Mouse (Mus musculus): ENCODE measurements around the gene Zdhhc17.

The Zdhhc17 gene

GRCm38 (mm10) chr10:111009641-111010479, at the start of gene Zdhhc17:
Gene Zdhhc17, minus strand, starts transcription at chr10:111010140.
- DNase-seq (ENCODE audit: low spot score), result peak; percentile 92

GRCm38 (mm10) chr10:111055770-111056169, 45.8 kb upstream of the Zdhhc17 start:
- no peak for DNase-seq (ENCODE audit: low spot score)

DNA sequence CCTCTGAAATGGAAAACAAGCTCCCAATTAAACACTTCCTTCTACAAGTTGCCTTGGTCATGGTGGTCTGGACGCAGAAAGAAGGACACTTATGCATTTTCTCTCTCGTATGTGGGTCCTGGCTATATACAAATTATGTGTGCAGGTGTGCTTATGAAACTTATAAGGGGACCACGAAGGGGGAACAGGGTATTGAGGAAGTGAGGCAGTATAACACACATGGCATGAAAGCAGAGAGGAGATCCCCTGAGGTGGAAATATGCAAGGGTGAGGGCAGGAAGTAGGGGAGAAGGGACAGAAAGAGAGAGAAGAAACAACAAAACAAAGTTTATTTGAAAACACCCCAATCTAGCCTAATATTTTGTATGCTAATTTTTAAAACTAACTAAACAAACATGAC, 41.7 kb upstream of the Zdhhc17 start:
- DNase-seq (ENCODE audit: low spot score), result no peak

GRCm38 (mm10) chr10:111050511-111050910, 40.6 kb upstream of the Zdhhc17 start:
- no peak for DNase-seq (ENCODE audit: low spot score)

GRCm38 (mm10) chr10:111050061-111050460, 40.1 kb upstream of the Zdhhc17 start:
- DNase-seq (ENCODE audit: low spot score), result no peak

DNA sequence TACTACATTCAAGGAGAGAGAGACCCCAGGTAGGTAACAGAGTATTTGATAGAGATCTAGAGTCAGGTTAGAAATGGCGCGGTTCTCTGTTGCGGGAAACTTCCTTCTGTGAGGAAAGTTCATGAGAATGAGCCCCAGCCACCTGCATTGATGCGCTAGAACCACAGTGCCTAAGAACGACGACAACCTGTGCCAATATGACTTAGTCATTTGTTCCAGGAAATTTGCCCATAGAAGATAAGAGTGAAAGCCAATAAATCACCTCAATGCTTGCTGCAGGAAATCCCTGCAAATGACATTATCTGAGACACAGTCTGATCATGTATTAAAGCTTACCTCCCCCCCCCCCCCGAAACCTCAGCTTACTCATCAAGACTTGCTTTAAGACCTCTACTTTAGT, 38.0 kb upstream of the Zdhhc17 start:
- DNase-seq (ENCODE audit: low spot score), result no peak

GRCm38 (mm10) chr10:111040078-111040656, 30.2 kb upstream of the Zdhhc17 start:
- no peak for DNase-seq (ENCODE audit: low spot score)

- DNase-seq (ENCODE audit: low spot score), result no peak
These were observed 26.9 kb upstream of the Zdhhc17 start for GRCm38 (mm10) chr10:111036851-111037250.

- DNase-seq (ENCODE audit: low spot score), result no peak
These were observed 25.2 kb upstream of the Zdhhc17 start for GRCm38 (mm10) chr10:111035134-111035533.

- DNase-seq (ENCODE audit: low spot score), result peak; percentile 21
These were observed 21.8 kb upstream of the Zdhhc17 start for GRCm38 (mm10) chr10:111031511-111032365.

GRCm38 (mm10) chr10:111030845-111031244, 20.9 kb upstream of the Zdhhc17 start:
- DNase-seq (ENCODE audit: low spot score), result no peak

- peak; percentile 72 for DNase-seq (ENCODE audit: low spot score)
These were observed 16.2 kb upstream of the Zdhhc17 start for GRCm38 (mm10) chr10:111026106-111026505.

DNA sequence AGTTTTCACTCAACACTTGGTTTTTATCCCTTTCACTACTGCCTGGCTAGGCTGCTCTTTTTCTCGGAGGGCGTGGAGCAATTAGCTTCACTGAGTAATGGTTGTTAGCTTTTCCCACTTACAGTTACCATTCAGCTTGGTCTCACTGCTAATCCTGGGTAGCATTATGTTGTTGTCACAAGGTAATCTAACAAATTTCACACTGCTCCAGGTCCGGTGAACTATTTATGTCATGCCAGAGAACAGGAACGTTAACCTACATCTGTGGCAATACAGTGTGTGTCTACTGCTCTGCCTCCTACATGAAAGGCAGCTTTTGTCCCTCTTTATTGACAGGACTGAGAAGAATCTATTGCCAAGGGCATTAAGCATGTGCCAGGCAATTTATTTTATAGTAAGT, 14.8 kb upstream of the Zdhhc17 start:
- no peak for DNase-seq (ENCODE audit: low spot score)

DNA sequence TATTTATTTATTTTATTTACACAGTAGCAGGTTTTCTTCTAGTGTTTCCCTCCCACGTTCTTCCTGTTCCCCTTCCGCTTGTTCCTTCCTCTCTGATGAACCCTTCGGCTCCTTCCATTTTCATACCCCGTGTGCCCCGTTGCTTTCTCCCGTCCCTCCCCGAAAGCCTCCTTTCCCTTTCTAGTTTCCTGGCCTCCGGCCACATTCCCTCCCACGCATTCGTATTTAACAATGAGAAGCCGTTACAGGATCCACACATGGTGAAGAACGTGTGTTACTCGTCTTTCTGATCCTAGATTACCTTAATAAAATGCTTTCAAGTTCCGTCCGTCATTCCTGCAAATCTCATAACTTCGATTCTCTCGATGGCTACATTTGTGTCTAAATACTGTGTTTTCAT, 4.5 kb upstream of the Zdhhc17 start:
- DNase-seq (ENCODE audit: low spot score), result no peak

DNA sequence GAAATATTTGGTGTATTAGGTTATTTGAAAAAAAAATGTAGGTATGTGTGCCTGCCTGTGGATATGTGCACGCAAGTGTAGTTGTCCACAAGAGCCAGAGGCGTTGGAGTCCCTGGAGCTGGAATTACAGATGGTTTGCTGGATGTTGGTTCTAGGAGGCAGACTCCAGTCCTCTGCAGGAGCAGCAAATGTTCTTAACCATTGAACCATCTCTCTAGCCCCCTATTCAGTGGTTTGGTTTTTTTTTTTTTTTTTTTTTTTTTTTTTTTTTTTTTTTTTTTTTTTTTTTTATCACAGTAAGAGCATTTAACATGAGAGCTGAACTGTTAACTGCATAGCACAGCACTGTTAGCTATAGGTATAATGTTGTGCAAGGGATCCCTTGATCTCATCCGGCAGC, 3.3 kb upstream of the Zdhhc17 start:
- no peak for DNase-seq (ENCODE audit: low spot score)

- peak; percentile 90 for DNase-seq (ENCODE audit: low spot score)
These were observed 2.6 kb upstream of the Zdhhc17 start for GRCm38 (mm10) chr10:111012496-111013038.

DNA sequence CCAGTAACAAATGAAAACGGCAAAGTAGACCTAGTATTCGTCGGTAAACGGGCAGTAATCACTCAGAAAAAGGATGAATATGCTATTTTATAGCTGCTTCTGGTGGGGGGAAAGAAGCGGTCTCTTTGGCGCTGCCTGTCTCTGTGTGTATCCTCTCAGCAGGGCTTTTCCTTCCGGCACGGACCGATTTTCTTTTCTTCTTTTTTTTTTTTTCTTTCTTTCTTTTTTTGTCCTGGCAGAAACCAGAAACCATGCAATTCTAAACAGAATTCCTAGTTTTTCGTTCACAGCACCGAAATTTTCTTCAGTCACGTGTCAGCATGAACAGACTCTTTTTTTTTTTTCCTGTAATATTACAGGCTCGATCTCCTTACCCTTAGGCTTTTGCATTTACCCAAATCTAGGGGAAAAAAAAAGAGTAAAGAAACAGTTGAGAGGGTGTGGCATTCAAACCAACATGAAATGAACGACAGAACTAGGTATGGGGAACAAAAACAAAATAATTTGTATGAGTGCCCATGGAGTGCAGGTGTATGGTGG, 1.4 kb upstream of the Zdhhc17 start:
- no peak for DNase-seq (ENCODE audit: low spot score)

- DNase-seq (ENCODE audit: low spot score), result peak; percentile 73
These were observed 713 bp upstream of the Zdhhc17 start for GRCm38 (mm10) chr10:111010480-111011225.

GRCm38 (mm10) chr10:111009113-111009640, 763 bp downstream of the Zdhhc17 start:
- peak; percentile 33 for DNase-seq (ENCODE audit: low spot score)

DNA sequence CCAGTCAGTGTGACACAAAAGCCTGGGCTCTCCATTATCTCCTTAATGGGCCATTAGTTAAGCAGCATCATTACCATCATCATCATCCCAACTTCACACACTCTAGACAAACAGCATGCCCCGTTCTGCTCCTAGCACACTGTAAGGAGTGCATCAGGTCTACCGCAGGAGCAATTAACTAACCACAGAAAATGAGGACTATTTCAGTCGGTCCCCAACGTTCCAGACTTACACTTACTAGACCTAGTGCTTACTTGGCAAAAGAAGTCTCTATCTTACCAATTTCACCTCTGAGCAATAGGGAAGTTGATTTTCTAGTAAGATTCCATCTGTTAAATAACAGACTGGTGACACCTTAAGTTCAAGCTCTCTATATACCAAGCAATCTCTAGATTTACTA, 2.3 kb downstream of the Zdhhc17 start:
- no peak for DNase-seq (ENCODE audit: low spot score)

All from retina, embryonic 14.5 days (tissue).